ENCODE assay signal across 8 mouse cellular contexts in genomic region chrX:99540087-99540576, GRCm38 (mm10).
DNase-seq lines count a peak whose midpoint lies in the region; ATAC-seq and TF ChIP-seq lines count a peak whose summit lies in the region.
"Had no signal": no experiment of that assay in that cellular context is flagged by ENCODE, and none has a peak within 500 bp of the region (broad histone marks: within the 10 kb centered on the region; RNA-seq: fewer than 3 reads in every experiment).

No protein-coding gene starts in this region.

- 33% methylated on average over 5 of the region's 6 CpGs for WGBS in lung, embryonic 15.5 days
- 66% methylated on average over 6 of the region's 6 CpGs for WGBS in lung, adult 2 months
- 44% methylated on average over 6 of the region's 6 CpGs for WGBS in forebrain, embryonic 14.5 days
- 64% methylated on average over 6 of the region's 6 CpGs for WGBS in thymus, adult 2 months

- peak; percentile 77; the same call in 1 of the 2 replicates for ATAC-seq in lung, embryonic 15.5 days (ENCODE audit: borderline replicate concordance, extremely low read depth, low FRiP score, low TSS enrichment)
- peak; percentile 93 for ATAC-seq in forebrain, embryonic 14.5 days

- H3K4me3 ChIP-seq in lung, embryonic 15.5 days = no peak overlapping the region
- no peak overlapping the region for H3K4me3 ChIP-seq in lung, adult 2 months (replicated peaks; ENCODE audit: extremely low read depth, low read depth, low read length)
- no peak overlapping the region for H3K4me3 ChIP-seq in forebrain, embryonic 14.5 days (ENCODE audit: low read depth, low read length)
- no peak overlapping the region for H3K4me3 ChIP-seq in thymus, adult 2 months (ENCODE audit: control insufficient read depth, insufficient read depth, low read length)

- H3K27ac ChIP-seq in lung, embryonic 15.5 days = no peak overlapping the region
- H3K27ac ChIP-seq in forebrain, embryonic 14.5 days (ENCODE audit: low read depth, low read length) = peak overlapping the region; percentile 75; the same call in 1 of the 2 replicates
- no peak overlapping the region for H3K27ac ChIP-seq in thymus, adult 2 months (ENCODE audit: control insufficient read depth, insufficient read depth, low read length)

- H3K27me3 ChIP-seq in lung, embryonic 15.5 days = peaks cover 7% of the 10 kb centered on the region; the same call in 1 of the 2 replicates
- no peaks in the 10 kb centered on the region for H3K27me3 ChIP-seq in forebrain, embryonic 14.5 days (replicated peaks; ENCODE audit: control insufficient read depth, insufficient read depth, low read length)
- no peaks in the 10 kb centered on the region for H3K27me3 ChIP-seq in thymus, adult 2 months (ENCODE audit: control insufficient read depth, insufficient read depth, low read length)

- no peak for DNase-seq in lung, adult 2 months
- peak; percentile 68 for DNase-seq in forebrain, embryonic 14.5 days (ENCODE audit: low spot score)
- DNase-seq in kidney, postnatal 25 days = peak; percentile 21 to 42
- DNase-seq in retina, postnatal 1 day = peak; percentile 92
- DNase-seq in adrenal gland, adult 8-10 months = no peak
- no peak for DNase-seq in thymus, adult 2 months
- DNase-seq: liver had no signal

- no peak for TF ChIP-seq POLR2A in lung, adult 2 months (IDR thresholded peaks at IDR 0.05; ENCODE audit: borderline replicate concordance, extremely low read depth, low read depth, low read length)
- no peak for TF ChIP-seq POLR2A in thymus, adult 2 months (IDR thresholded peaks at IDR 0.05; ENCODE audit: control insufficient read depth, extremely low read depth, insufficient read depth, low read length, poor library complexity)

- no peak overlapping the region for H3K9ac ChIP-seq in lung, embryonic 15.5 days
- no peak overlapping the region for H3K9ac ChIP-seq in forebrain, embryonic 14.5 days (ENCODE audit: low read length)

- no peak for TF ChIP-seq CTCF in lung, adult 2 months (IDR thresholded peaks at IDR 0.05; ENCODE audit: insufficient read depth, low read length)
- TF ChIP-seq CTCF in thymus, adult 2 months (IDR thresholded peaks at IDR 0.05; ENCODE audit: borderline replicate concordance, control insufficient read depth, extremely low read depth, insufficient read depth, low read length, poor library complexity) = no peak

- H3K9me3 ChIP-seq in lung, embryonic 15.5 days = no peaks in the 10 kb centered on the region
- H3K9me3 ChIP-seq in forebrain, embryonic 14.5 days (replicated peaks; ENCODE audit: control insufficient read depth, low read length) = no peaks in the 10 kb centered on the region

- H3K36me3 ChIP-seq in lung, embryonic 15.5 days = no peaks in the 10 kb centered on the region
- no peaks in the 10 kb centered on the region for H3K36me3 ChIP-seq in forebrain, embryonic 14.5 days (ENCODE audit: control insufficient read depth, insufficient read depth, low read length)
- no peaks in the 10 kb centered on the region for H3K36me3 ChIP-seq in thymus, adult 2 months (ENCODE audit: control insufficient read depth, insufficient read depth, low read length)

- H3K4me1 ChIP-seq in lung, embryonic 15.5 days = peaks cover 9% of the 10 kb centered on the region
- H3K4me1 ChIP-seq in lung, adult 2 months (ENCODE audit: control insufficient read depth, insufficient read depth, low read length) = no peaks in the 10 kb centered on the region
- H3K4me1 ChIP-seq in forebrain, embryonic 14.5 days (ENCODE audit: control insufficient read depth, insufficient read depth, low read length) = peaks cover 6% of the 10 kb centered on the region; the same call in 1 of the 2 replicates
- H3K4me1 ChIP-seq in thymus, adult 2 months (replicated peaks; ENCODE audit: control insufficient read depth, insufficient read depth, low read length) = no peaks in the 10 kb centered on the region

- no peak overlapping the region for H3K4me2 ChIP-seq in lung, embryonic 15.5 days
- no peak overlapping the region for H3K4me2 ChIP-seq in forebrain, embryonic 14.5 days (ENCODE audit: low read length)

Comparison
In these comparisons a context has a peak if more than half of its experiments do, and no peak if none do; other contexts are left out.
1. DNase-seq: peak in forebrain, embryonic 14.5 days (single experiment), kidney, postnatal 25 days (2 of 2) and retina, postnatal 1 day (single experiment); none in lung, adult 2 months (single experiment), adrenal gland, adult 8-10 months (single experiment) and thymus, adult 2 months (single experiment).